Mouse (Mus musculus) megakaryocyte progenitor cell, adult 5-6 weeks (primary cell): Measurements from ENCODE around the gene Tenm4. TPM values are rescaled to one million over a fixed set of nuclear protein-coding genes. Genes with fewer than 3 reads are reported as not detected.
A peak's percentile ranks its signal among the peaks of the same experiment; 100 is the strongest.

Experiments used
- ATAC-seq: replicated peaks from 2 replicates; pipeline ENCODE4 v1.8.0; 2016; ENCODE audit warnings: mild to moderate bottlenecking, moderate TSS enrichment, inconsistent platforms; ENCODE audit not compliant: poor library complexity
- total RNA-seq, 2 experiments: library from RNA; stranded (forward) in 1 of 2; stranded (reverse) in 1 of 2; fragments of 157-497, 149-512 nt in 1 of 2; fragments of 200-1000 nt in 1 of 2; gene quantifications; 2 replicates each; pipeline versions ENCODE4 v1.2.3 to v1.2.4; 2015 to 2017

Tenm4 gene
- total RNA-seq, 2 experiments from 2014 or later, result not detected

GRCm38 (mm10) chr7:96755459-96756094 is 584.5 kb downstream of the Tenm4 start:
- ATAC-seq, result peak; percentile 56

DNA sequence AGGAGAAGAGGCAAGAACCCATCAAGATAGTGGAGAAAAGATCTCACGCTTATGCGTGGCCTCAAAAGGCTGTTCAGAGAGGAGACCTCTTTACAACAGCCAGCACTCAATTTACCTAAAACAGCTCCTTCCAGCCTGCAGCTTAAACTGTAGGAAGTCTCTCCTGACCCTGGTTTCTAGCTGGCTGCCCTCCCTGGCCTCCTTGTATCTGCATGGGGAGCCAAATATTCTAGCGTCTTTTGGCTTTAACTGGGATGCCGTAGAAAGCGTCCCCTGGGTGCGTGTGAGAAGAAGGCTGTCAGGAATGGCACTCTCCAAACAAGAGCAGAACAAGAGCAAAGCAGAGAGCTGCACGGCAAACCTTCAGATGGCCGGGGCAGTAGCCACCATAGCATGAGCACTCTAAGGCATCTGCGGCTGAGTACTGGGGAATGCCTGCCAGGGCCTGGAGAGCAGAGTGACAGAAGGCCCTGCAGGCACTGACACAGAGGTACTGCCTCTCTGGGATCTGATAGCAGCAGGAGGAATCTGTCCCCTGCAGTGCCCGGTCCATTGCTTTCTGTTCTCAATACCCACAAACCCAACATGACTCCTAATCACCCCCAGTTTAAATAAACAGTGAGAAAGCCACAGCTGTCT is 585.2 kb downstream of the Tenm4 start:
- ATAC-seq, result no peak

GRCm38 (mm10) chr7:96757067-96757466 is 586.0 kb downstream of the Tenm4 start:
- ATAC-seq, result no peak

DNA sequence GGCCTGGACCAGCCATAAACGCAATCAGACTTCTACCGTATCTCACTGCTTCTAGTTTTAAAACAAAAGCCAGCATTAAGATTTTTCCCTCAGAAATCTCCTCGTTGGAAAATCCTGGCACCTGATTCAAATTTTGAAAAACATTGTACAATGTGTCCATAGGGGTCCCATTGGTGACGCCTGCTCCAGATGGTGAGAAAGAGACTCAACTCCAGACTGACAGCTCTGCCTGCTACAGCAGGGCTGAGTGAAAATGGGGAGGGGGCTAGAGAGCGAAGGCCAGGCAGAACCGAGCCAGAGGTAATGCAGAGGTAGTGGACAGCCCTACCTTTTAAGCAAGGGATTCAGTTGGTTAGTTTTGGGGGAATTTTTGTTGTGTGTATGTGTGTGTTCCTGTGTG is 589.2 kb downstream of the Tenm4 start:
- ATAC-seq, result no peak

DNA sequence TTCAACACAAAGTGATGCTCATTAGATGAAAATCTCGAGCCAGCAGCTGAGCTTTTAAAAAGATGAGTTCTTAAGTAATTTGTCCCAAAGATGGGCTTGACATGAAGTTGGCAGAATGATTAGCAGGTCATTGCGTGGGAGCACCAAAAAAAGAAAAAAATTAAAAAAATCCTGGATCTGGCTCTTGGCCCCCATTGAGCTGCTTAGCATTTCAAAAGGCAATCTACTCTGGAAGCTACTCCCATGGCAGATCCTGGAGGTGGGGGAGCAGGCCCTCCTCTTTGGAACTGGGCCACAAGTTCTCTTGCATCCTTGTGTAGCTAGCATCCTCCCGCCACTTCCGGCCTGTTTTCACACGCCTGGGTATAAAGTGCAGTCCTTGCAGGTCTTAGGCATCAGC is 590.1 kb downstream of the Tenm4 start:
- no peak for ATAC-seq

DNA sequence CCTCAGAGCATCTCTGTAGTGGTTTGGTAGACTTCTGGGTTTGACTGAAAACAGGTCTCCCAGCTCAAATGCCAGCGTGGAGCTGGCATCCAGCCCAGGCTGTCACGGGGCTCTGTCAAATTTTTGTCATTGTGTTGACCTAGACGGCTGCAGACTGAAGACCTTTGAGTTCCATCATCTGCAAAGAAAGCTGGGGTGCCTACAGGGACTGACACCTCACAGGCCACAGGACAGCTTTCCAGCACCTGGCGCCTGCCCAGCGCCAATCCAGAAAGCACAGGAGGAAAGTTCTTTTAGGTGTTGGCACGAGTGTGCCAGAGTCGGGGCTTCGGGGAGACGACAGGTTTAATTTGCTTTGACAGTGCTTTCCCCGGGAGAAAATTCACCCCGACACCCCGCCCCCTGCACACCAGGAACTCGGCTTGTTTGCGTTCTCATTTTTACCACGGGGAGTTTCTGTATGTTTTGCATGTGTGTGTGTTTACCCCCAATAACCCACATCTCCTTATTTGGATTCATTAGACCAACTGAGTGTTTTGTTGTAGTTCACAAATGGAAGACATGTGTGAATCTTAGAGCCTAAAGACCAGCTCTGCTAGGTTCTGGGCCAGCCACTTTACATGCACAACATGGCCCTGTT is 594.4 kb downstream of the Tenm4 start:
- no peak for ATAC-seq

DNA sequence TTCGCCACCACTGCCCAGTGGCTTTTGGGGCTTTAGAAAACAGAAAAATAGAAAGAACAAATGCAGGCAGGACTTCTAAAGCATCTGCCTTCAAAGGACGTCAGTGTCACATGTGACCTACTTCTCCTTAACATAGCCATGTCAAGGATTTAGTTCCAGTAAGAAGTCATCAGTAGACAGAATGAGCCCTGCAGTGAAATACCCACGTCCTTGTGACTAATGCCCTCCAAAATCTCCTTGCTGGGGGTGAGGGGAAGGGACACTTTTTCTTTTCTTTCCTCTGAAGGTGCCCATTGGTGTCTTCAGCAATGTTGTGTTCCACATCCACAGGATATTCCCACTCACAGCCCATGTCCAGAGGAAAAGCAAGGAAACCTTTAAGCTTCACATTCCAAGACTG is 596.0 kb downstream of the Tenm4 start:
- no peak for ATAC-seq

GRCm38 (mm10) chr7:96768718-96769117 is 597.7 kb downstream of the Tenm4 start:
- no peak for ATAC-seq

DNA sequence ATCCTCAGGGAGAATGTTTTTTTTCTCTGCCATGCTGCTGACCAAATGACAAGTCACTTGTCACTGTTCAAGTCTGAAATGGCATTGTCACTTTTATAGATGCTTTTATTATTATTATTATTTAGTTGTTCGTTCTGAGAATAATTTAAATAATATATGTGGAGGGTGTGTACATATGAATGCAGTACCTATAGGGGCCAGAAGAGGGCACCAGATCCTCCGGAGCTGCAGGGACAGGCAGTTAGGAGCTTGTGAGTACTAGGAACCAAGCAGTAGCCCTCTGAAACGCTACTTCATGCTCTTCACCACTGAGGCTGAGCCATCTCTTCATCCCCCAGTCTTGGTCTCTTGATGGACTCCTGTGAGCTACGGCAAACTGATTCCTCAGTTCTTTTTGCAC is 598.7 kb downstream of the Tenm4 start:
- ATAC-seq, result peak; percentile 91

GRCm38 (mm10) chr7:96772966-96773365 is 601.9 kb downstream of the Tenm4 start:
- no peak for ATAC-seq

DNA sequence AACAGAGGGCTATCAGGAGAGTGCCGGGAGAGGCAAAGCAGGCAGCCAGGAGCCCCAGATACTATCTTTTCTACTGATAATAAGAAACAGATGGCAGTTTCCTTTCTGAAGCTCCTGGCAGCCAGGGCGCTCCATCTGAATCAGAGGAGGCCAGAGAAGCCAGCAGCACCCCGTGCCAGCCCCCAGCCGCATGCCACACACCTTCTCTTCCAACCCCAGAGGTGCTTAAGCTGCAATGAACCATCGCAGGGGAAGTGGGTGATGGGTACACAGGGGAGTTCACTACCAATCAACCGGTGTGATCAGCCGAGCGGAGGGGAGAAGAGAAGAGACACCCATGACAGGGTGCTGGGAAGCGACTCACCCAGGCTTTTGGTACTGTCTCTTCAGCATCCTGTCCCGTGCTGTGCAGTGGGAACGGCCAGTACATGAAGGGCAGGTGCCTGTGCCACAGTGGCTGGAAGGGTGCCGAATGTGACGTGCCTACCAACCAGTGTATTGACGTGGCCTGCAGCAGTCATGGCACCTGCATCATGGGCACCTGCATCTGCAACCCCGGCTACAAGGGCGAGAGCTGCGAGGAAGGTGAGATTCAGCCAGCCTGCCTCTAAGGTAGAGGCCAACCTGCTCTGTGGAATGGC is 602.7 kb downstream of the Tenm4 start:
- ATAC-seq, result no peak

DNA sequence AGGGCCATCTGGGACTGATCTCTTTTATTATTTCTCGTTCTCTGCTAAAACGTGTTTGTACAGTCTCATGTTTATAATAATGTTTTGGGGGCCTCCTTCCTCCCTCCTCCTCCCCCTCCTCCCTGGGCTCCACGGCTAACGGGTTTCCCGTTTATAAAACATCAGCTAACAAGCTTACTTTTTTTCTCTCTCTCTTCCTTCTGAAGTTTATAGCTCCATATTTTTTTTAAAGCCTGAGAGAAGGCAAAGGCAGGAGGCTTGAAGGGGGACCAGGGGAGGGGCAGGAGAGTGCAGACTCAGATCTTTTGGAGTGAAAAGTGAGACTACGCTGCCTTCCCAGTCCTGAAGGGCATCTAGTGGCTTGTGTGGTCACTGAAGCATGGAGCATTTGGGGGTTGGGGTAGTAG is 604.0 kb downstream of the Tenm4 start:
- no peak for ATAC-seq

- ATAC-seq, result peak; percentile 23
Observed at GRCm38 (mm10) chr7:96777938-96778600, 607.0 kb downstream of the Tenm4 start.

DNA sequence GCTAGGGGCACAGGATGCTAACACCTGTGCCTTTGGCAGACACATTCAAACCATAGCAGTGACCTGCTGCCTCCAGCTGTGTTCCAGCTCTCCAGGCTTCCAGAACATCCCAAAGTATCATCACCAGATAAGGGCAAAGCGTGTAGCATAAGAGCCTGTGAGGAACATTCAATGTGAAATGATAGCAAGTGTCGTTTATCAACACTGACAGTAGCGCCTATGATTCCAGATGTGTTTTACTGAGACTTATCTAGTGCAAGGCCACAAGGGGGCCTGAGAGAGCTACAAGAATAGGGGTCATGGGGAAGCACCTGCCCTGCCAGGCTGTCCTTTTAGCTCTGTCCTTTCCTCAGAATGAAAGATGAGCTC is 607.5 kb downstream of the Tenm4 start:
- ATAC-seq, result peak; percentile 56

GRCm38 (mm10) chr7:96780556-96780955 is 609.5 kb downstream of the Tenm4 start:
- ATAC-seq, result 0 out of 2 replicates have a peak, but pooled peaks have one; percentile 2

- ATAC-seq, result peak; percentile 84
Observed at GRCm38 (mm10) chr7:96781068-96781467, 610.0 kb downstream of the Tenm4 start.

DNA sequence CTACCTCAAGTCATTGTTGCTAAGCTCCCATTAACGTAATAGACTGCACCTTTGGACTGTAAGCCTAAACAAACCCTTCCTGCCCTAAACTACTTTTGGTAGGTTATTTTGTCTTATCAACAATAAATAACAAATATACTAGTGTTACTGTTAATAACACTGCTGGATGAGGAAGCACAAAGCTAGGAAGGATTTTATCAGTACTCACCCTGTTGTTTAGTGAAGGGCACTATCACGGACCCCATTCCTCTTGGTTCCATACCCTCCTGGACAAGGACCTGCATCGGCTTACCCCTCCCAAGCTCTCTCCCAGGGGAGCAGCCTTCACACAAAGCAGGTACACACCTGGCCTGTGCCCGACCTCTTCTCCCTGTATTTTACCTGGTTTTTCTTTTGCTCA is 611.6 kb downstream of the Tenm4 start:
- no peak for ATAC-seq

DNA sequence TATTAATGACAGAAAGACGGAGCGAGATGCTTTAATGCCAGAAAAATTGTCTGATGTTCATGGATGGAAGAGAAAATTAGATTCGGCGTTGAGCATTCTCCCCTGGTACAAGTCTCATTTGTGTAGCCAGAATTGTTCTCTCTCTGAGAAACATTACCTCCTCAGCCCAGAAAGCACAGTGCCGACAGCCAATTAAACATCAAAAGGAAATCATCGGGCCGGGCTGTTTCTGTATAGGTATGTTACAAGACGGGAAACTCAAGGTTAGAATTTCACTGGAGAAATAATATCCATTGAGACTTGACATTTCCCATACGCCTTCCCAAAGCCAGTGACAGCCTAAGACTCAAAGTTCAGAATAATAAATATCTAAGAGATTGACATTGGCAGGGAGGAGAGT is 614.8 kb downstream of the Tenm4 start:
- ATAC-seq, result no peak

DNA sequence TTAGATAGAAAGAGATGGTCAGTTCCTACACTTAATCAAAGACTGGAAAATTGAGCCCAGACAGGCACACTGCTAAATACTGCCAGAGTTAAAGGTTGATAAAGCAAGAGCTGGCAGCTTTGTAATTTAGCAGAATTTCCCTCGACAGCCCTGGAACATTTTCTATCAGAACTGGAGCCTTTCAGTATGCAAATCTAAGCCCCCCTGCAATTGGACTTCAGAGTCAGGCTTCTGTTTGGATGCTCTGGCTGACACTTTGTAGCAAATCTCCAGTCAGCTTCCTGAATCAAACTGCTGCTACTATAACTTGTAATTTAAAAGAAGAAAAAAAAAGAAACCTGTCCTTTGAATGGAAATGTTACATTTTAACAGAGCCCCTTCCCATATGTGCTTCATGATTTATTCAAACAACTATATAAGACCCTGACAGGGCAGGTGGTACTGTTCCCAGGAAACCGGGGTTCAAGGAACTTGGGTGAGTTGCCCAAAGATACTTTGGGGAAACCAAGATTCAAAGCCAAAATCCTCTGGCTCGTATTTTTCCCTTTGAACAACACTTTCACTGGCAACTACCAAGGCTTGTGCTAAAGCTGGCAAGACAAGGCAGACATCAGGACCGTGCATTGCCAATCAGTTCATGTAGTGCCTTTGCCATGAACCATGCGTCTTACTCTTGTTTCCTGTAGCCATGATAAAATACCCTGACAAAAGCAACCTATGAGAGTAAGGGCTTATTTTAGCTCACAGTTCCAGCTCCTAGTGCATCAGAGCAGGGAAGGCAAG is 615.4 kb downstream of the Tenm4 start:
- ATAC-seq, result no peak

DNA sequence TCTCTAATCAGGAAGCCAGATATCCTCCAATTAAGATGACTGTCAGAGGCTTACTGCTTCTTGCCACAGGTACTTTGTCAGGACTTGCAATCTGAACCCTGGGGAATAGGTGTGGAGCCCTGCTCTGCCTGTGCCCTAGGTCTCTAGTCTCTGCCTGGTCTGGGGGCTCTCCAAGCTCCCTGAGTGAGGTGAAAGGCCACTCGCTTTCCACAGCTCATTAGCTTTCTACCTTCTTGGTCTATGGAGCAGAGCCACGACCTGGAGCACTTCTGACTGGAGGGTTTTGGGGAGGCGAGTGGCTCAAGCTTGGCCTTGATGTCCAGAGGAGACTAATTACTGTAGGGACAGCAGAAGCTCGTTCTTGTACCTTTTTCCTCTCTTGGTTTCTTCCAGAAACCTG is 617.1 kb downstream of the Tenm4 start:
- ATAC-seq, result no peak

- ATAC-seq, result peak; percentile 94
Observed at GRCm38 (mm10) chr7:96790326-96790725, 619.3 kb downstream of the Tenm4 start.
